Mouse (Mus musculus) bone marrow, adult 2 months (tissue): ENCODE measurements around the gene Disp1.

Experiments used
- CTCF ChIP-seq: fragments of 200-500 bp; IDR thresholded peaks from 2 replicates; pipeline ENCODE4 v1.5.1; 2011; ENCODE audit warnings: low read length, control low read depth; ENCODE audit not compliant: control insufficient read depth, insufficient read depth
- POLR2A ChIP-seq: fragments of 200-500 bp; IDR thresholded peaks from 2 replicates; pipeline ENCODE4 v1.6.1; 2011; ENCODE audit warnings: low read depth, mild to moderate bottlenecking, control low read depth, low read length, borderline replicate concordance; ENCODE audit not compliant: control insufficient read depth

GRCm38 (mm10) chr1:183213850-183214249, 7.5 kb downstream of the Disp1 start:
- TF ChIP-seq POLR2A = no peak
- no peak for TF ChIP-seq CTCF
